Mouse (Mus musculus): Measurements from ENCODE around the gene Ngrn.

Gene Ngrn

GRCm38 (mm10) chr7:80260625-80261371, at the start of gene Ngrn:
Gene Ngrn (plus strand): TSS chr7:80261215.
- DNase-seq (ENCODE audit: low spot score) = peak; percentile 89

DNA sequence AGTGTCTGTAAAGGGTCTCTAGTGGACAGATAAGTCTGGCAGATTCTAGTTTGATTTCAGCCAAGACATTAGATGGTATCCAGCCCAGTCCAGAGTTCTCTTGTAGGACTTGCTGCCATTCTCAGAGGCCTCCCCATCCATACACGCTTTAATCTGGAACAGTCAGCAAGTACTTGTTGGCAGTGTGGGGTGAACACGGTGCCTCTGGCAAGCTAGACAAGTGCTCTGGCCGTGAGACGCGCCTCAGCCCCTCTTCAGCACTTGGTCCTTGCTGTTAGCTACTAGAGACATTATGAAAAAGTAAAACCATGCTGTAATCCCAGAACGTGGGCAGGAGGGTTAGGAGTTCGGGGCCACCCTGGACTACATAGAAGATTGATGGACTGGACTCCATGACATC, 47.4 kb upstream of the Ngrn start:
- no peak for DNase-seq (ENCODE audit: low spot score)

GRCm38 (mm10) chr7:80214459-80214858, 46.6 kb upstream of the Ngrn start:
- no peak for DNase-seq (ENCODE audit: low spot score)

DNA sequence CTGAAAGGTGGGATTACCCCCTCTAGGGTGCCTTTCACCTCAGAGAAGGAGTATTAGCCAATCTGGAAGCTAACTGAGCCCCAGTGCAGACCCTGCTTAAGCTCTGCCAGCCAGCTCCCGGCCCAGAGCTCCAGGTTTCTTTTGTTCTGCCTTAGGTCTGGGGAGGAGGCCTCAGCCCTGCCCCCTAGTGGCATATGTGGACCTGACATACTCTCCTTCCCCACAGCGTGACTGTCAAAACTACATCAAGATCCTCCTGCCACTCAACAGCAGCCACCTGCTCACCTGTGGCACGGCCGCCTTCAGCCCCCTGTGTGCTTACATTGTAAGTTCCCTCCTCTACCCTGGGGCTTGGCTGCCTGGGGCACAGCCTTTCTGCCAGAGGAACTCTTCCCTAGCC, 45.6 kb upstream of the Ngrn start:
- DNase-seq (ENCODE audit: low spot score) = no peak

DNA sequence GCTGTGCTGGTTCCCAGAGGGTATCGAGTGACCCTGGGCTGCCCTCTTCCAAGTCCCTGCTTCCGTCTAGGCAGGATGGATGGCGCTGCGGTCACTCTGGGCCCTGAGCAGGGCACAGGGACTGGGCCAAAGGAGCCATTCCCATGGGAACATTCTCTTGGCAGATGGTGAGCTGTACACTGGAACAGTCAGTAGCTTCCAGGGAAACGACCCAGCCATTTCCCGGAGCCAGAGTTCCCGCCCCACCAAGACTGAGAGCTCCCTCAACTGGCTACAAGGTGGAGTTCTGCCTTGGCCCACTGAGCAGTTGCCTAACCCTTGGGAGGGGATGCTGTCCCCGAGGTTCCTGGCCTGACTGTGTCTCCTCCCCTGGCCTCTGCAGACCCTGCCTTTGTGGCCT, 44.4 kb upstream of the Ngrn start:
- peak; percentile 51 for DNase-seq (ENCODE audit: low spot score)

DNA sequence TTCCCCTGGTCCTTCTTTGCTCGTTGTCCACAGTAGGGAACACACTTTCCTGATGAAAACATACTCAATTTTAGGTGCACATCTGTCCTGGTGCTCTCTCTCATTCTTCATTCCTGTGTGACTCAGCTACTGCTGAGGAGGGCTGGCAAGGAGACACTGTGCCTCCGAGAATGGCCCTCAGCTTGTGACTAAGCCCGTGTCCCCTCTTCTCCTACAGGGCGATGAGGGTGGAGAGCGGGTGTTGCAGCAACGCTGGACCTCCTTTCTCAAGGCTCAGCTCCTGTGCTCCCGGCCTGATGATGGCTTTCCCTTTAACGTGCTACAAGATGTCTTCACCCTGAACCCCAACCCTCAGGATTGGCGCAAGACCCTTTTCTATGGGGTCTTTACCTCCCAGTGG, 42.3 kb upstream of the Ngrn start:
- DNase-seq (ENCODE audit: low spot score) = no peak

- no peak for DNase-seq (ENCODE audit: low spot score)
These were observed 40.7 kb upstream of the Ngrn start for GRCm38 (mm10) chr7:80220237-80220797.

- no peak for DNase-seq (ENCODE audit: low spot score)
These were observed 39.8 kb upstream of the Ngrn start for GRCm38 (mm10) chr7:80221179-80221750.

DNA sequence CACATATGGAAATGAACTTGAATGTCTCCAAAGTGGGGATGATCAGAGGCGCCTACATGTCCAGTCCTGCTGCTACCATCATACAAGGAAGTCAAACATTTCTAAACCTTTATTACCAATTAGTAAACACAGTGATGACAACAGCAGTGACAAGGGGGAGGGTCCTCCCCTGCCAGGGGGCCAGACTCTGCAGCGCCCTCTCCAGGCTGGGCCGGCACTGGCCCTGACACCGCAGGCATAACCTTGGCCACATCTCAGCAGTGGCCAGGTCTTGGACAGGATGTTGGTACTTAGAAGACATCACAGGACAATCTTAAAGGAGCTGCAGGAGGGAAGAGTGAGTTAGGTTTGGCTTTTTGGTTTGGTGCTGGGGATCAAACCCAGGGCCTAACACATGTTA, 34.0 kb upstream of the Ngrn start:
- DNase-seq (ENCODE audit: low spot score) = no peak

GRCm38 (mm10) chr7:80230196-80230595, 30.8 kb upstream of the Ngrn start:
- DNase-seq (ENCODE audit: low spot score) = no peak

GRCm38 (mm10) chr7:80231971-80232488, 29.0 kb upstream of the Ngrn start:
- DNase-seq (ENCODE audit: low spot score) = no peak

- DNase-seq (ENCODE audit: low spot score) = peak; percentile 95
These were observed 28.5 kb upstream of the Ngrn start, which contains the start of the genes Cib1 and Gdpgp1 for GRCm38 (mm10) chr7:80232489-80233029. Gene Cib1 (minus strand): TSS chr7:80232813. Gene Gdpgp1 (plus strand): TSS chr7:80232865.

DNA sequence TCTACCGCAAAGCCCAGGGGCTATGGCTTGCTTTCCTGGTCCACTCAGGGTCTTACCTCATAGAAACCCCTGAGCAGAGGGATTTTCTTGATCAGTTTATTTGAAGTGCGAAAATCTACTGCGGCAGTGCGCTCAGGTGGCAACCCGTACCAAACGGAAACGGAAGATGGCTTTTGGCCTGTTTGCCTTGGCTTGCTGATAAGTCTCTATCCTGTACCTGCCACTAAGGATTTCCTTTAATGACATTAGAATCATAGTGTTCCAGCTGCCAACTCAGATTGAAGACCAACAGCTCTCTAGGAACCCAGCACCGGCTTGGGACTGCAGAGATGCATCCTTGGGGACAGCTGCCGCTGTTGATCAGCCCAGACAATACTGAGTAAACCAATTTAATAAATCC, 27.2 kb upstream of the Ngrn start:
- no peak for DNase-seq (ENCODE audit: low spot score)

DNA sequence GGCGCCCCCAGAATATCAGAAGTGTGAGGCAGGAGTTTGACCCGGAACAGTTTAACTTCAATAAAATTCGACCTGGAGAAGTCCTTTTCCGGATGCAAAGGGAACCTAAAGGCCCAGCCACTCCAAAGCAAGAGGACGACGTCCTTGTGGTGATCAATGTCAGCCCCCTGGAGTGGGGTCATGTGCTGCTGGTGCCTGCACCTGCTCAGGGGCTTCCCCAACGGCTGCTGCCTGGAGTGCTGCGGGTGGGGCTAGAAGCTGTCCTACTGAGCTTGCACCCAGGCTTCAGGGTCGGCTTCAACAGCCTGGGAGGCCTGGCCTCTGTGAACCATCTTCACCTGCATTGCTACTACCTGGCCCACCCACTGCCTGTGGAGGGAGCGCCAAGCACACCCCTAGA, 22.5 kb upstream of the Ngrn start:
- no peak for DNase-seq (ENCODE audit: low spot score)

- DNase-seq (ENCODE audit: low spot score) = no peak
These were observed 19.4 kb upstream of the Ngrn start for GRCm38 (mm10) chr7:80241661-80242060.

- no peak for DNase-seq (ENCODE audit: low spot score)
These were observed 16.2 kb upstream of the Ngrn start for GRCm38 (mm10) chr7:80244851-80245250.

DNA sequence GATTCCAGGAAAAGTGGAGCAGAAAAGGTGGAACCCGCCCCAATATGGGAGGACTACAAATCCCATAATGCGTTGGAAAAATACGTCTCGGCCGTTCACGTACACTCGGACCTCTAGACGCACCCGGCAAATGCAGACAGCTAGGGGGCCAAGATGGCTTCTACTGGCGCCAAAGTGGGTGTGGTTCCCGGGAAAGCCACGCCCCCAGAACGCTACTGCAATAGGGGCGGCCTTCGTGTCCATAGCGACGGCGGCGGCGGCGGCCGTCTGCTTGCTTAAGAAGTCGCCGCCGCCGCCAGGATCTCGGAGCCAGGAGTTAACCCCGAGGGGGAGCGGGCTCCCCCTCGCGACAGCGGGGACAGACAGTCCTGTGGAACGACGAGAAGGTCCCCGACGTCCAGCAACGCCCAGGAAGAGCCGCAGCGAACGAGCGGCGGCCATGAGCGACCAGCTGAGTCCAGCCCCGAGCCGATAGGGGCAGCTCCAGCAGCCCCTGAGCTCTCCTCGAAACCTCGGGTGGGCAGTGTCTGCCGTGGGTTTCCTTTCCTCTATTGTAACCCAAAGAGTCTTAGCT, 14.8 kb upstream of the Ngrn start, which contains the start of gene Ttll13:
Ttll13 (plus strand) TSS at position 229 of the 574 bp plus-strand sequence.
- DNase-seq (ENCODE audit: low spot score) = peak; percentile 98

- no peak for DNase-seq (ENCODE audit: low spot score)
These were observed 14.2 kb upstream of the Ngrn start for GRCm38 (mm10) chr7:80246859-80247258.

DNA sequence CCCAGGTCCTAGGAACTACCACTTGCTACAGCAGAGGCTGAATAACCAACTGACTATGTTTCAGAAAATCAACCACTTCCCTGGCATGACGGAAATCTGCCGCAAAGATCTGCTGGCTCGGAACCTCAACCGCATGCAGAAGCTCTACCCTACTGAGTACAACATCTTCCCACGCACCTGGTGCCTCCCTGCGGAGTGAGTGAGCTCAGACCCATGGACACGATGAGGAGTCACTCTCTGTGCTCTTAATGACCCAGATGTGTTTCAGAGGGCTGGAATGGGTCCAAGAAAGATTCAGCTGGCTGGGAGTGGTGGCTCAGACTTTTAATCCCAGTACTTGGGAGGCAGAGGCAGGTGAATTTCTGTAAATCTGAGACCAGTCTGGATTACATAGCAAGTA, 8.6 kb upstream of the Ngrn start:
- DNase-seq (ENCODE audit: low spot score) = no peak

DNA sequence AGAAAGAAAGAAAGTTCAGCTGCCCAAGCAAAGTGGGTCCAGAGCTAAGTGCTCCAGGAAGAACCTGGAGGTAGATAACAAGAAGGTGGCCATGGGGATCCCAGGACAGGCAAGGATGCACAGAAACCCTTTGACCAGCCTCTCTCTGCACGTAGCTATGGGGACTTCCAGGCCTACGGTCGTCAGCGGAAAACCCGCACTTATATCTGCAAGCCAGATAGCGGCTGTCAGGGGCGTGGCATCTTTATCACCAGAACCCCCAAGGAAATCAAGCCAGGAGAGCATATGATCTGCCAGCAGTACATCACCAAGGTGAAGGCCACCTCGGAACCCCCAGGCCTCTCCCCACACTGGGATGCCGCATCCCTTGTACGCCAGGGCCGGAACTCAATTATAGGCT, 8.1 kb upstream of the Ngrn start:
- no peak for DNase-seq (ENCODE audit: low spot score)

GRCm38 (mm10) chr7:80255981-80256380, 5.0 kb upstream of the Ngrn start:
- no peak for DNase-seq (ENCODE audit: low spot score)

DNA sequence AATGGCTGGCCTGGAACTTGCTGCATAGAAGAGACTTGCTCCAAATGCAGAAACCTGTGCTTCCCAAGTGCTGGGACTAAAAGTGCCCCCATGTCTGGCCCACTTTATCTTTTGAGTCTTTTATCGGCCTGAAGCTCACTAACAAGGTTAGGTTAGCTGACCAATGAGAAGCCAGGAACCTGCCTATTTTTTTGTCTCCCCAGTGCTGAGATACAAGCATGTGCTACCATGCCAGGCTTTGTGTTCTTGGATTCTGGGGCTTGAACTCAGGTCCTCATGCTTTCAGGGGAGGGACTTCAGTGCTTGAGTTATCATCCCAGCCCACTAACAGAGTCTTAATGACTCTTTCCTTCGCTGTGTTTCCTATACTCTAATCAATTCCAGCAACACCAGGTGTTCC, 3.3 kb upstream of the Ngrn start:
- DNase-seq (ENCODE audit: low spot score) = no peak
